Mouse (Mus musculus) liver, adult 10 weeks (tissue): ENCODE results near the gene Adamtsl3. TPM values are rescaled to one million over a fixed set of nuclear protein-coding genes. Genes with fewer than 3 reads are reported as not detected.

Experiments
- polyA plus RNA-seq: library from polyadenylated mRNA; stranded (reverse); fragments of 350-450 nt; fragmentation: Illumina TruSeq; extraction: RNeasy Lipid Tissue Mini Kit (QIAGEN cat#74804); gene quantifications from one replicate; pipeline ENCODE4 v1.2.3, GENCODE M21; 2014; ENCODE audit warnings: low read depth, low replicate concordance

Adamtsl3 gene
- polyA plus RNA-seq: 0.05 TPM

DNA sequence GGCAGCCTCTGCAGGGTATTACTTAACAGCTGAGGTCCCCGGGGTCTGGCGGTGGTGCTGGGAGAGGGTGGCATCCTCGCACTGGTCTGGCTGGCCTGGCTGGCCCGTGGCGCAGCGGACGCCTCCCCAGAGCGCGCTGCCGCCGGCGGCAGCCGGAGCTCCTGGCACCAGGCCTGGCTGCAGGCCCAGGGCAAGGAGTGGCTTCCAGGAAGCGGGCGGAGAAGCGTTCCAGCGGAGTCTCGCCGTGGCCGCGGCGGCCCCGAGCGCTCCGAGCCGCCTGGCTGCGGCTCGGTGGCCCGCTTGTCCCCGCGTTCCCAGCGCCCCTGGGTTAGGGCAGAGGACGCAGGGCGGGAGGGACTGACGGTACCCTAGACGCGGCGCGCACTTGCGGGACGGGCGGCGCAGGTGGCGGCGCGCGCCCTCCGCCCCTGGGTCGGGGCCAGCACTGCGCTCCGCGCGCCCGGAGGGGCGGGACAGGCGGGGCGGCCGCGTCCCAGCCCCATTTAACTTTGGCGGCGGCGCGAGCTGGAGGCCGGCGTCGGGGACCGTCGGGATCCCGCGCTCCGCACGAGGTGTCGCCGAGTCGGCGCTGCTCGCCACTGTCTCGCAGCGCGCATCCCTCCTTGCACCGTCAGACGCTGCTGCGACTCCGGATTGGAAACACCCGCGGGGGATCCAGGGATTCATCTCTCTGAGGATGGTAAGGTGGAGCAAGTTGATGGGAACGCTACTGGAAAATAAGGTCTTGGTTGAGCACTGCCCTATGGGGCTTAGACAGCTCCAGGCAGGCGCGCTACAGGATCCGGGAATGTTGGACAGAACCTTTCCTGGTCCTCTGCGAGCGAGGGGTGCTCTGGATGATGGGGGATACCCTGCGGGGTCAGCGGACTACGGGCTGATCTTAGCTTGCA is at the start of gene Adamtsl3:
Gene Adamtsl3 (plus strand): TSS at position 484 of the 911 bp plus-strand sequence.

DNA sequence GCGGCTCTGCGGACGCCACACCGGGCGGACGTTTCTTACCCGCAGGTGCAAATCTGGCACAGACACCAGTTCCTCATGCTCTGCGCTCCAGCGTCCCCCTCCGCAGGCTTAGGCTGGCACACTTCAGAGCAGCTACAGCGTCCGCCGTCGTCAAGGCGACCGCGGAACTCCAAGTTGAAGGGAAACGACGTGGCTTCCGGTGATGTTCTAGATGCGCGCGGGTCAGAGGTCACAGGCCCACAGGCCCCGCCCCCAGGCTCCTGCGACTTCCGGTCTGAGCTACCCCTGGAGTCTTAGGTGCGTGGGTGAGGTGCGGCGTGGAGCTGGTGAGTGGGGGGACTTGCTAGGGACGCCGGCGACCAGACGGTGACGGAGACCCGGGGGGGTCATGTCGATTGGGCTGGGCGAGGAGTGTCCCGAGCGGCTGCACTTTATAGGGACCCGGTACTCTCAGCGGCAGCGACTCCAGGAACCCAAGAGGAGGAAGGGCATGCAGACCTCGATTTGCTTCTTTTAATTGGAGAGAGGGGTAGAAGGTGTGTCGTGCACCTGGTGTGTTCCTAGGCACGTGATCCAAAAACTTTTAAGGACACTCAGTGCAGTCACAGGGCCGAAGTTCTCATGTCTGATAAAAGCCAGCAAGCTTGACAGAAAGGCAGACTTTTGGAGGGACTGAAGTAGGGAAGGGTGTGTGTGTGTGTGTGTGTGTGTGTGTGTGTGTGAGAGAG is 313.0 kb downstream of the Adamtsl3 start, which contains the start of the genes Saxo2 and Efl1:
Gene Saxo2 (minus strand): TSS at position 176 of the 728 bp plus-strand sequence.
Gene Efl1 (plus strand): TSS at position 262 of the 728 bp plus-strand sequence.

Other genes starting within 250 kb of the Adamtsl3 start
- gene Sh3gl3, start 161.9 kb upstream of the Adamtsl3 start, polyA plus RNA-seq: not detected